Mouse (Mus musculus) cerebellum, postnatal 10 days (tissue): ENCODE results near the gene Pqbp1.
A peak's percentile ranks its signal among the peaks of the same experiment; 100 is the strongest.

Source experiments
- DNase-seq, 2 experiments: peaks; one replicate each; pipeline ENCODE4 v3.0.0; 2021; ENCODE audit warnings: mixed read lengths in 2 of 2

The Pqbp1 gene

GRCm38 (mm10) chrX:7878007-7878419, 21.1 kb downstream of the Pqbp1 start, which contains the start of gene Pim2:
Gene Pim2, plus strand, starts transcription at chrX:7878262.
- DNase-seq = peak; percentile 90 to 93

DNA sequence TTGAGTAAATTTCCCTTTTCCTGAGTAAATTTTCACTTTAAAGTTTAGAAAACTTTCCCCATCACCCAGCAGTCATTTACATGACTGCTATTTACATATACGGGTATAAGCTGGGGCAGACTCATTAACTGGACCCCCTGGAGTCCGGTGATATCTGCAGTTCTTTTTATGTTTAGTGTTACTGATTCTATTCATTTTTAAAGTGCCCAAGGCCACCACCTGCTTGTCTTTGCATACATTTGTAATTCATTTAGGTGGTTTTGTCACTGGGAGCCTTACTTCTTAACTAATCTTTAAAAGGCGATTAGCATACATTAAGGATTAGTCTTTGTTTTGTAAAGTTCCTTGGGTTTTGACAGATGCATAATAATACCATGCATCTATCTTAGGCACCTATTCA, 29.2 kb downstream of the Pqbp1 start:
- no peak for DNase-seq

DNA sequence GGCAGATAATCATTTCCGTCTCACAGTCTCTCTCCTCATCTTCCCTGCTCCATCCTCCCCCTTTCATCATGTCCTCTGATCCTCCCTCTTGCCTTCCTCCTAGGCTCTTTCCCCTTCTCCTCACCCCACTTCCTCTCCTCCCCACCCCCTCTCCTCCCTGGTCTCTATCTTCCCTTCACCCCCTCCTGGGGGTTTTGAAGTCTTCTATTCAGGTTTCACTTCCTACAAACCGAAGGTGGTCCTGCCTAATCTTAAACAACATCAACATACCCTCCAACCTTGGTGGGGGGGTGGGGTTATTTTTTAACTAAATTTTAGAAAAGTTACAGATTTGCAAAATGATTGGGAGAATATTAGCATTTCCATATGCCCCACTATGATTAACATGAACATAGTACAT, 30.6 kb downstream of the Pqbp1 start:
- no peak for DNase-seq

- DNase-seq = no peak
Measured at GRCm38 (mm10) chrX:7867141-7867540, 31.9 kb downstream of the Pqbp1 start.

DNA sequence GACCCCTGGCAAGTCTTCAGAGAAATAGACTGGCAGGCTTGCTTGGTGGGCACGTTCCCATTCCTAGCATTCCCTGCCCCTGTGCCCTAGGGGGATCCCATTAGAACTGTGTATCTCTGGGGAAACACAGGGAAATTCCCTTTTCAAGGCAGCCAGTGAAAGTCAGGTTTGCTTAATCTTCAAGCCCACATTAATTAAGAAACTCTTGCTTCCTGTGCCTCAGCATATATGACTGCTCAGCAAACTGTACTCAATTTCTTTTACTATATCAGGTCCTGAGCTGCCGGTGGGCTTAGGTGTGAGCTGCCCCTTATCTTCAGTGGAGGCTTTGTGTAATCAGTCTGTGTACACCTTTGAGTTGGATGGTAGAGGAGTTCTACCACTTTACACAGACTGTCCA, 33.3 kb downstream of the Pqbp1 start:
- no peak for DNase-seq

DNA sequence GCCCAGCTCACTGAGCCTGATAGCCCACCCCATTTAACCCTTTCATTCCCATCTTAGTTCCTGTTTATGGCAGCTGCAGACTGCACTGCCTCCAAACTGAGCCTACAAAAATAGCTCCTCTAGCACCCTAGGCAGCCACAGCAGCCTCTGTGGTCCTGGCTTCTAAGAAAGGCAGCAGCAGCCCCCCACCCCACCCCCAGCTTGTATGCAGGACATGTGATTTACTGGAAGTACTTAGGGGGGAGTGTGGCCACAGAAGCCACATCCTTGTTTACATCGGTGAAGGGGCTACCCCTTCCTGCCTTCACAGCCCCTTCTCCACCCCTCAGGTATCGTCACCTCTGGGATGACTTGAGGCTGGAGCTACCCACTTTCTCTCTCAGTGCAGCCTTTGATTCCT, 33.7 kb downstream of the Pqbp1 start:
- DNase-seq = no peak

DNA sequence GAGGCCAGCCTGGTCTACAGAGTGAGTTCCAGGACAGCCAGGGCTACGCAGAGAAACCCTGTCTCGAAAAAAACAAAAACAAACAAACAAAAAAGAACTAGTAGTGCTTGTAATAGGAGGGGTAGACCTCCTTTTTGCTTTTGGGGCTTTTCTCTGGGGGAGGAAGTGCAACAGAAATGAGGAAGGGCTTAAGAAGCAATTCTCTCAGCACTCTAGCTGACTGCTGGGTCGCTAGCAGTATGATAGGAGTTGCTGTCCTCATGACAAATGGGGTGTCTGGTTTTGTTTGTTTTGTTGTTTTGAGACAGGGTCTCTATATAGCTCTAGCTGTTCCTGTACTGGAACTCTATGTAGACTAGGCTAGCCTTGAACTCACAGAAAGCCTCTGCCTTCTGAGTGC, 34.5 kb downstream of the Pqbp1 start:
- no peak for DNase-seq

GRCm38 (mm10) chrX:7863181-7863580, 35.9 kb downstream of the Pqbp1 start:
- DNase-seq = no peak

DNA sequence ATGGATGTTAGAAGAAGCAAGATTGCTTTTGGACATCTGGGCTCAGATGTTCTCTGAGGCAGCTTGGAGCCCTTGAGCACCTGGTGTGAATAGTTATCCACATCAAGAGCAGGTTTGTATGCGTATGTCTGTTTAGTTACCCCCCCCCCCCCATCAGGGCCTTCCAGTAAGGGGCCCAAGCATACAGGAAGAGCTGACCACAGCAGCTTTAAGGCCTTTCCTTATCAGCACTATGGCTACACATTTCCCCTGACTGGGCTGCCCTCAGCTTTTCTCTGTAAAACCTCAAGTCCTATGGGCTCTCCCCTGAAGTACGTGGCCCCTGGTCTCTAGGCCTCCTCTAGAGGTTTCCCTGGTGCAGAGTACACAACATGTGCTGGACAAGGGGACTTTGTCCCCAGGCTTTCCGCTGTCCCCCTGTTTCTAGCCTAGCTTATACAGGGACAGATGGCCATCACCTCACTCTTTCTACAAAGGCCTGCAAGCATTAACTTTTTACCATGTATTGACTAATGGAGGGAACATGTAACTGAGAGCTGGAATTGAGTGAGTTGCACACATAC, 39.8 kb downstream of the Pqbp1 start:
- DNase-seq = no peak

DNA sequence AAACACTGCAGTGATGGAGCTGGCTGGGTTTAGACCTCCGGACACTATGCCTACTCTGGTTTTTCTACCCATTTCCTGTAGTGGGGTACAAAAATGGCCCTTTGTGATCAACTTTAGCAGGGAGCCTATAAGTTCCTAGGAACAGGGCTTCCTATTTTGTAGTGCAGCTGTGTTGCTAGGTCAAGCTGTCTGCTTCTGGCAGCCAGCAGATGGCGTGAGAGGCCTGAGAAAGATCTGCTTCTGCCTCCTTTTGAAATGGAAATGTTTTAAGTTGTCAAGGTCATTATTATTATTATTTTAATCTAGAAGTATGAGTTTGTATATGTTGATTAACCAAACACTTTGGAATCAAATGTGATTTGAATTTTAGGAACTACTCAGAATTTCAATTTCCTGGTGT, 44.5 kb downstream of the Pqbp1 start:
- peak; percentile 59 for DNase-seq

- peak; percentile 69 to 75 for DNase-seq
Measured at GRCm38 (mm10) chrX:7847845-7848244, 51.2 kb downstream of the Pqbp1 start.
